Mouse (Mus musculus): ENCODE measurements around the gene Ece1. TPM values are rescaled to one million over a fixed set of nuclear protein-coding genes. Genes with fewer than 3 reads are reported as not detected.
A peak's percentile ranks its signal among the peaks of the same experiment; 100 is the strongest.

Gene Ece1
- total and polyA plus RNA-seq, 3 experiments = 27.3 to 120 (median 102) TPM

- DNase-seq = no peak
- Histone ChIP-seq H3K9ac (ENCODE audit: low read depth, low read length) (no peak overlapping the region), H3K27me3 (ENCODE audit: control insufficient read depth, insufficient read depth, low read length) (no peaks in the 10 kb centered on the region), H3K4me1 (ENCODE audit: control insufficient read depth, insufficient read depth, low read length) (peaks cover 5% of the 10 kb centered on the region), H3K27ac (peak overlapping the region; percentile 44), H3K36me3 (ENCODE audit: control insufficient read depth, insufficient read depth, low read length) (no peaks in the 10 kb centered on the region), H3K79me2 (replicated peaks; ENCODE audit: control insufficient read depth, insufficient read depth, low read length) (no peaks in the 10 kb centered on the region), H3K4me3 (no peak overlapping the region)
- TF ChIP-seq CTCF (IDR thresholded peaks at IDR 0.05) = no peak
- no peak for TF ChIP-seq EP300 (IDR thresholded peaks at IDR 0.05; ENCODE audit: insufficient read depth, low read depth, low read length)
- no peak for TF ChIP-seq POLR2A (IDR thresholded peaks at IDR 0.05; ENCODE audit: insufficient read depth, low read depth, low read length)
- intact Hi-C loops (cut with DNase I) = loop anchor here (5.0 kb wide), 1 partner anchor 46 kb away; no protein-coding TSS in a partner anchor
- 84% methylated on average over 9 of the region's 9 CpGs for WGBS
Measured at GRCm38 (mm10) chr4:137942782-137943486, 80.9 kb downstream of the Ece1 start.

GRCm38 (mm10) chr4:137943540-137943939, 81.5 kb downstream of the Ece1 start:
- peak overlapping the region; percentile 44 for H3K27ac ChIP-seq
- TF ChIP-seq CTCF (IDR thresholded peaks at IDR 0.05) (no peak), EP300 (IDR thresholded peaks at IDR 0.05; ENCODE audit: insufficient read depth, low read depth, low read length) (peak; percentile 83; the same call in 1 of the 2 replicates), POLR2A (IDR thresholded peaks at IDR 0.05; ENCODE audit: insufficient read depth, low read depth, low read length) (no peak)
- intact Hi-C loops (cut with DNase I) = loop anchor here (5.0 kb wide), 1 partner anchor 46 kb away; no protein-coding TSS in a partner anchor
- H3K4me3 ChIP-seq = no peak overlapping the region
- H3K4me1 ChIP-seq (ENCODE audit: control insufficient read depth, insufficient read depth, low read length) = peaks cover 5% of the 10 kb centered on the region
- WGBS = 69% methylated on average over 10 of the region's 10 CpGs
- H3K79me2 ChIP-seq (replicated peaks; ENCODE audit: control insufficient read depth, insufficient read depth, low read length) = no peaks in the 10 kb centered on the region
- H3K27me3 ChIP-seq (ENCODE audit: control insufficient read depth, insufficient read depth, low read length) = no peaks in the 10 kb centered on the region
- H3K36me3 ChIP-seq (ENCODE audit: control insufficient read depth, insufficient read depth, low read length) = no peaks in the 10 kb centered on the region
- DNase-seq = peak; percentile 48 to 74
- no peak overlapping the region for H3K9ac ChIP-seq (ENCODE audit: low read depth, low read length)

- Histone ChIP-seq H3K27ac (no peak overlapping the region), H3K79me2 (replicated peaks; ENCODE audit: control insufficient read depth, insufficient read depth, low read length) (no peaks in the 10 kb centered on the region), H3K4me1 (ENCODE audit: control insufficient read depth, insufficient read depth, low read length) (peaks cover 5% of the 10 kb centered on the region), H3K4me3 (no peak overlapping the region), H3K36me3 (ENCODE audit: control insufficient read depth, insufficient read depth, low read length) (no peaks in the 10 kb centered on the region), H3K9ac (ENCODE audit: low read depth, low read length) (no peak overlapping the region), H3K27me3 (ENCODE audit: control insufficient read depth, insufficient read depth, low read length) (no peaks in the 10 kb centered on the region)
- intact Hi-C loops (cut with DNase I) = loop anchor here (2.0 kb wide), 2 partner anchors 21 to 35 kb away; no protein-coding TSS in a partner anchor
- 75% methylated on average over 4 of the region's 4 CpGs for WGBS
- no peak for DNase-seq
- TF ChIP-seq POLR2A (IDR thresholded peaks at IDR 0.05; ENCODE audit: insufficient read depth, low read depth, low read length) (no peak), EP300 (IDR thresholded peaks at IDR 0.05; ENCODE audit: insufficient read depth, low read depth, low read length) (no peak), CTCF (IDR thresholded peaks at IDR 0.05) (peak; percentile 80)
Measured at GRCm38 (mm10) chr4:137945376-137945775, 83.3 kb downstream of the Ece1 start.

GRCm38 (mm10) chr4:137946419-137946818, 84.4 kb downstream of the Ece1 start:
- no peak overlapping the region for H3K9ac ChIP-seq (ENCODE audit: low read depth, low read length)
- intact Hi-C loops (cut with DNase I) = no loop called here
- DNase-seq = no peak
- 94% methylated on average over 8 of the region's 11 CpGs for WGBS
- H3K79me2 ChIP-seq (replicated peaks; ENCODE audit: control insufficient read depth, insufficient read depth, low read length) = no peaks in the 10 kb centered on the region
- no peak overlapping the region for H3K27ac ChIP-seq
- peaks cover 5% of the 10 kb centered on the region for H3K4me1 ChIP-seq (ENCODE audit: control insufficient read depth, insufficient read depth, low read length)
- TF ChIP-seq CTCF (IDR thresholded peaks at IDR 0.05) (no peak), EP300 (IDR thresholded peaks at IDR 0.05; ENCODE audit: insufficient read depth, low read depth, low read length) (no peak), POLR2A (IDR thresholded peaks at IDR 0.05; ENCODE audit: insufficient read depth, low read depth, low read length) (no peak)
- no peak overlapping the region for H3K4me3 ChIP-seq
- no peaks in the 10 kb centered on the region for H3K27me3 ChIP-seq (ENCODE audit: control insufficient read depth, insufficient read depth, low read length)
- H3K36me3 ChIP-seq (ENCODE audit: control insufficient read depth, insufficient read depth, low read length) = no peaks in the 10 kb centered on the region

- Histone ChIP-seq H3K9ac (ENCODE audit: low read depth, low read length) (no peak overlapping the region), H3K36me3 (ENCODE audit: control insufficient read depth, insufficient read depth, low read length) (peaks cover 3% of the 10 kb centered on the region; the same call in 1 of the 2 replicates), H3K27ac (no peak overlapping the region), H3K4me1 (ENCODE audit: control insufficient read depth, insufficient read depth, low read length) (no peaks in the 10 kb centered on the region), H3K79me2 (replicated peaks; ENCODE audit: control insufficient read depth, insufficient read depth, low read length) (no peaks in the 10 kb centered on the region), H3K27me3 (ENCODE audit: control insufficient read depth, insufficient read depth, low read length) (no peaks in the 10 kb centered on the region), H3K4me3 (no peak overlapping the region)
- WGBS = 36% methylated on average over 4 of the region's 4 CpGs
- peak; percentile 68 to 80 for DNase-seq
- intact Hi-C loops (cut with DNase I) = loop anchor here (1.0 to 2.0 kb wide), 3 partner anchors 42 to 222 kb away; no protein-coding TSS in a partner anchor
- peak; percentile 89 for TF ChIP-seq CTCF (IDR thresholded peaks at IDR 0.05)
- no peak for TF ChIP-seq EP300 (IDR thresholded peaks at IDR 0.05; ENCODE audit: insufficient read depth, low read depth, low read length)
- no peak for TF ChIP-seq POLR2A (IDR thresholded peaks at IDR 0.05; ENCODE audit: insufficient read depth, low read depth, low read length)
Measured at GRCm38 (mm10) chr4:137952840-137953239, 90.8 kb downstream of the Ece1 start.

GRCm38 (mm10) chr4:137954184-137954583, 92.1 kb downstream of the Ece1 start:
- WGBS = 83% methylated on average over 2 of the region's 2 CpGs
- Histone ChIP-seq H3K36me3 (ENCODE audit: control insufficient read depth, insufficient read depth, low read length) (peaks cover 3% of the 10 kb centered on the region; the same call in 1 of the 2 replicates), H3K4me3 (no peak overlapping the region), H3K79me2 (replicated peaks; ENCODE audit: control insufficient read depth, insufficient read depth, low read length) (no peaks in the 10 kb centered on the region), H3K4me1 (ENCODE audit: control insufficient read depth, insufficient read depth, low read length) (no peaks in the 10 kb centered on the region), H3K27me3 (ENCODE audit: control insufficient read depth, insufficient read depth, low read length) (no peaks in the 10 kb centered on the region), H3K27ac (peak overlapping the region; percentile 28; the same call in 1 of the 2 replicates), H3K9ac (ENCODE audit: low read depth, low read length) (no peak overlapping the region)
- no peak for TF ChIP-seq EP300 (IDR thresholded peaks at IDR 0.05; ENCODE audit: insufficient read depth, low read depth, low read length)
- intact Hi-C loops (cut with DNase I) = no loop called here
- no peak for DNase-seq
